Mouse (Mus musculus) adrenal gland, postnatal 0 days (tissue): ENCODE measurements around the gene Ifnar1. TPM values are rescaled to one million over a fixed set of nuclear protein-coding genes. Genes with fewer than 3 reads are reported as not detected.

Experiments
- microRNA-seq: library from miRNA; unstranded; fragments of <30 nt; microRNA quantifications from one replicate; pipeline ENCODE4, GENCODE M21; 2016; ENCODE audit warnings: borderline replicate concordance; ENCODE audit not compliant: insufficient number of aligned reads
- polyA plus RNA-seq: library from polyadenylated mRNA; unstranded; fragments of >200 nt; fragmentation: Nextera tagmentation; extraction: Ambion mirVana; gene quantifications from 2 replicates; pipeline ENCODE4 v1.2.1, GENCODE M21; 2015

Ifnar1 gene
- polyA plus RNA-seq: 34.7 and 40.5 TPM in 2 replicates

DNA sequence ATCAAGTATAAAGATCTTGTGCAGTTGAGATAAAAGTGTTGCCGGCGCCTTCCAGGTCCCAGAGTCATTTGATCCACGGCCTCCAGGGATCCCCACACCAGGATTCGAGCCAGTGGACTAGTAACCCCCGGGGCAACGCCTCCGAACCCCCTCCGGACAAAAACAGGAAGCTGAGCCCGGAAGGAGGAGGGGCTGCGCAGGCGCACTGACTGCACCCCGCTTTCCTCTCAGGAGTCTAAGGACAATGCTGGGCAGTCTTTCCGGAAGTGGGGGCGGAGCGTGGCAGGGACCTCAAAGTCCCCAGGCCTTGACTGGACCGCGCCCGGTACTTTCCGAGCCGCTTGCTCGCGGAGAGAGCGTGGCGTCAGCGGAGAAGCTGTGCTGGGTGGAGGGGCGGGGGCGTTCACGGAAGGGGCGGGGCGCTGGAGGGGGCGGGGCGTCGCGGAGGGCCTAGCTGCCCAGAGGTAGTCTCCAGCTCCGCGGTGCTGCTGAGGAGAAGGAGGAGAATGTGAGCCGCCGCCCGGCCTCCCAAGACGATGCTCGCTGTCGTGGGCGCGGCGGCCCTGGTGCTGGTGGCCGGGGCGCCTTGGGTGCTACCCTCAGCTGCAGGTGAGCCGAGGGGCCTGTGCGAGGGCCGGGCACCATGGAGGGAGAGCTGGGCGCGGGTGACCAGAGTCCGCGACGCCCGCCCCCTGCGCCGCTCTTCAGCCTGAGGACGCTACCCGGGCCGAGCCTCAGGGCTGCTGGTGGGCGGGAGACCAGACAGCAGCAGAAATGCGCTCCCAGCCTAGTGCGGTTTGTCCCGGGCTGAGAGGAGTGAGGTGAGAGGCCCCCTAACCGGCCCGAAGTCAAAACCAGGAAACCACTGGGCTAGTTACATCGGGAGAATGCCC, at the start of gene Ifnar1:
TSS of gene Ifnar1 (plus strand) at position 431 of the 893 bp plus-strand sequence.

DNA sequence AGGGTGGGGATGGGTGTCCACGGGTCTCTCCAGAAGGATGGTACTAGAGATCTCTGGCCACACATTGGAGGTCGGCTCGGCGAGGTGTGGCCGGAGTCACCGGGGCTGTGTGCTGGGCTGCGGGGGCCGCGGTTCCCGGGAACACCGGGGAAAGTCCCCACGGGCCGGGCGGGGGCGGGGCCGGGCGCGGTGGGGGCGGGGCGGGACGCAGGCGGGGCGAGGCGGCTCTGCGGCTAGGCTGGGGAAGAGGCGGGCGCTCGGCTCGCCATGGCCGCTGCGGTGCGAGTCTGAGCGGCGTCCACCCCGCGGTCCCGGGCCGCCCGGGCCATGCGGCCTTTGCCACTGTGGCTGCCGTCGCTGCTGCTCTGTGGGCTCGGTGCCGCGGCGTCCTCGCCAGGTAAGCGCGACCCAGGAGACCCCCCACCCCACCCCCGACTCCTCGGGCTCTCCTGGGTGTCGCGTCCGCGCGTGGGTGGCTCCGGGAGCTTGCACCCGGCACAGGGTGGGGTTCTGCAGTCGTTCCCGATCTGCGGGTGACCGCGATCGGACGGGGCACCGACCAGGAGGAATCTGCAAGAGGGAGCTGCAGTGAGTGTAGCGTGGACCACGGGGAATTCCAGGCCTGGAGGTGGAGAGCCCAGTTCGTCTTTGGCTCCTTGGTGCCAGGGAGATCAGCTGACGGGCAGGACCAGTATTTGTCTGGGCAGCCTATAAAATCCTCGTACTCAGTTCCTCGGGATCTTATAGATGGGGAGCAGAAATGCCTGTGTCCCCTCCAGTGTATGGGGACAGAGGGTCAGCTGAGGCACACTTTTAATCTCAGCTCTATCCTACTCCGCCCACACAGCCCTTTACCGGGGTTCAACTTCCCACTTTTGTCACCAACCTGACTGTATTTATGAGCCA, 62.1 kb downstream of the Ifnar1 start, which contains the start of gene Ifngr2:
TSS of gene Ifngr2 (plus strand) at position 237 of the 906 bp plus-strand sequence.

Small RNAs within 50 kb of the gene (microRNA-seq; reads per million reads assigned to microRNA genes)
- not detected for gene Mir6367

Other genes with a start within 250 kb of the Ifnar1 start
- 0.06 and 0.11 TPM in 2 replicates for gene Olig1, start 215.5 kb upstream of the Ifnar1 start, polyA plus RNA-seq
- 91.8 and 148 TPM in 2 replicates for gene Ifnar2, start 112.5 kb upstream of the Ifnar1 start, polyA plus RNA-seq
- 1.1 TPM in 1 of 2 replicates, not detected in the other for gene Gm21970, start 93.5 kb upstream of the Ifnar1 start, polyA plus RNA-seq
- 88.6 and 188 TPM in 2 replicates for gene Il10rb, start 79.1 kb upstream of the Ifnar1 start, polyA plus RNA-seq
- 69.3 and 76.2 TPM in 2 replicates for gene Ifngr2, start 61.8 kb downstream of the Ifnar1 start, polyA plus RNA-seq
- gene Tmem50b, start 112.6 kb downstream of the Ifnar1 start, polyA plus RNA-seq: 33.7 and 40.5 TPM in 2 replicates
- gene Dnajc28, start 133.8 kb downstream of the Ifnar1 start, polyA plus RNA-seq: 4.3 and 6.6 TPM in 2 replicates
- 30.8 and 52.8 TPM in 2 replicates for gene Gart, start 161.7 kb downstream of the Ifnar1 start, polyA plus RNA-seq
- gene Son, start 162.3 kb downstream of the Ifnar1 start, polyA plus RNA-seq: 65.5 and 87.0 TPM in 2 replicates
- gene Donson, start 203.5 kb downstream of the Ifnar1 start, polyA plus RNA-seq: 5.1 and 9.6 TPM in 2 replicates
- 75.8 and 85.3 TPM in 2 replicates for gene Cryzl1, start 243.7 kb downstream of the Ifnar1 start, polyA plus RNA-seq
- 12.1 and 14.4 TPM in 2 replicates for gene Itsn1, start 244.0 kb downstream of the Ifnar1 start, polyA plus RNA-seq